Mouse (Mus musculus) liver, embryonic 15.5 days (tissue): Measurements from ENCODE around the gene Lcp2. TPM values are rescaled to one million over a fixed set of nuclear protein-coding genes. Genes with fewer than 3 reads are reported as not detected.

ENCODE experiments used
- ATAC-seq: fragments of 200-750 bp; cut with Nextera tagmentation; 2 replicates; pipeline ENCODE4 v1.8.0; 2017; ENCODE audit warnings: moderate number of reproducible peaks, mild to moderate bottlenecking, moderate library complexity; ENCODE audit not compliant: insufficient read depth
- H3K27ac ChIP-seq: fragments of 300-500 bp; sonication (generic); replicated peaks from 2 replicates; pipeline ENCODE4 v1.5.1; 2015; ENCODE audit warnings: mild to moderate bottlenecking, inconsistent platforms
- H3K27me3 ChIP-seq: fragments of 300-500 bp; sonication (generic); 2 replicates; pipeline ENCODE4 v1.6.1; 2015; ENCODE audit warnings: mild to moderate bottlenecking, inconsistent platforms
- H3K36me3 ChIP-seq: fragments of 300-500 bp; sonication (generic); replicated peaks from 2 replicates; pipeline ENCODE4 v1.6.1; 2015; ENCODE audit warnings: moderate library complexity, mild to moderate bottlenecking, inconsistent platforms
- H3K4me1 ChIP-seq: fragments of 300-500 bp; sonication (generic); replicated peaks from 2 replicates; pipeline ENCODE4 v1.6.1; 2015; ENCODE audit warnings: inconsistent platforms
- H3K4me2 ChIP-seq: fragments of 300-500 bp; sonication (generic); 2 replicates; pipeline ENCODE4 v1.6.1; 2015; ENCODE audit warnings: moderate library complexity, mild to moderate bottlenecking, inconsistent platforms
- H3K4me3 ChIP-seq: fragments of 300-500 bp; sonication (generic); replicated peaks from 2 replicates; pipeline ENCODE4 v1.5.1; 2015; ENCODE audit warnings: mild to moderate bottlenecking, inconsistent platforms
- H3K9ac ChIP-seq: fragments of 300-500 bp; sonication (generic); 2 replicates; pipeline ENCODE4 v1.6.1; 2015; ENCODE audit warnings: moderate library complexity, mild to moderate bottlenecking, inconsistent platforms
- H3K9me3 ChIP-seq: fragments of 300-500 bp; sonication (generic); replicated peaks from 2 replicates; pipeline ENCODE4 v1.6.1; 2016; ENCODE audit warnings: inconsistent platforms
- WGBS: fragments of 180-500 bp; shearing (Covaris S2); methylation state at CpG from one replicate; pipeline ENCODE4 v1.1.7; 2015; ENCODE audit warnings: mixed read lengths; ENCODE audit not compliant: insufficient replicate concordance; 5-methylcytosine and 5-hydroxymethylcytosine counted together
- polyA plus RNA-seq: library from polyadenylated mRNA; unstranded; fragments of >200 nt; fragmentation: Nextera tagmentation; extraction: Ambion mirVana; gene quantifications from 2 replicates; pipeline ENCODE4 v1.2.1, GENCODE M21; 2015

Lcp2 gene
- polyA plus RNA-seq, 1 experiment from 2014 or later, result 8.1 TPM

- H3K4me2 ChIP-seq, result no peak overlapping the region
- no peak overlapping the region for H3K9ac ChIP-seq
- H3K4me3 ChIP-seq, result no peak overlapping the region
- no peaks in the 10 kb centered on the region for H3K27me3 ChIP-seq
- peak overlapping the region; percentile 42; the same call in 1 of the 2 replicates for H3K27ac ChIP-seq
- WGBS, result 48% methylated on average over 4 of the region's 4 CpGs
- H3K9me3 ChIP-seq, result no peaks in the 10 kb centered on the region
- 0 out of 2 replicates have a peak, but pooled peaks have one; percentile 14 for ATAC-seq
- H3K36me3 ChIP-seq, result no peaks in the 10 kb centered on the region
- H3K4me1 ChIP-seq, result peaks cover 14% of the 10 kb centered on the region
These were observed 35.9 kb upstream of the Lcp2 start for GRCm38 (mm10) chr11:34010859-34011172.

- no peak overlapping the region for H3K27ac ChIP-seq
- H3K4me3 ChIP-seq, result no peak overlapping the region
- H3K4me1 ChIP-seq, result peaks cover 14% of the 10 kb centered on the region
- no peak overlapping the region for H3K4me2 ChIP-seq
- H3K9ac ChIP-seq, result no peak overlapping the region
- 44% methylated on average over 6 of the region's 6 CpGs for WGBS
- H3K9me3 ChIP-seq, result no peaks in the 10 kb centered on the region
- ATAC-seq, result no peak
- H3K27me3 ChIP-seq, result no peaks in the 10 kb centered on the region
- no peaks in the 10 kb centered on the region for H3K36me3 ChIP-seq
These were observed 34.6 kb upstream of the Lcp2 start for GRCm38 (mm10) chr11:34012007-34012652.

DNA sequence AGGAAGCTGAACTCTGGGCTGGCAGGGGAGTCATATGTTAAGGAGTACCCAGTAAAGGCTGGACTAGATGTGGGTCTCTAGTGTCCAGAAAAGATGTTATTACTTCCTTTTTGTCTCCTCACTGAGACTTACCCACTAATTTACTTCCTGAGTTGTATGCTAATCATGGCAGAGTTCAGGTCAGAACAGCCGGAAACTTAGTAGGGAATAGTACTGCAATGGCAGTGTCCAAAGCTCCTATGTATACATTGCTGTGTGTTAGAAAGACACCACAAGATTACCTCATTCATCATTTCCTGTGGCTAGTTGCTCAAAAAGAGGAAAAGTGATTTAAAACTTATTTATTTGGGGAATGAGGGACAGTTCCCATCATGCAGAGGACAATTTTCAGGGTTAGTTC, 21.6 kb upstream of the Lcp2 start:
- ATAC-seq, result no peak
- Histone ChIP-seq H3K36me3 (no peaks in the 10 kb centered on the region), H3K4me1 (no peaks in the 10 kb centered on the region), H3K4me3 (no peak overlapping the region), H3K27me3 (no peaks in the 10 kb centered on the region), H3K9ac (no peak overlapping the region), H3K4me2 (no peak overlapping the region), H3K27ac (no peak overlapping the region), H3K9me3 (no peaks in the 10 kb centered on the region)
- WGBS, result 64% methylated on average over 1 of the region's 1 CpGs

- no peak for ATAC-seq
- H3K27me3 ChIP-seq, result no peaks in the 10 kb centered on the region
- H3K36me3 ChIP-seq, result no peaks in the 10 kb centered on the region
- no peak overlapping the region for H3K4me3 ChIP-seq
- H3K4me1 ChIP-seq, result peaks cover 13% of the 10 kb centered on the region; the same call in 1 of the 2 replicates
- H3K9ac ChIP-seq, result no peak overlapping the region
- no peaks in the 10 kb centered on the region for H3K9me3 ChIP-seq
- WGBS, result 57% methylated on average over 5 of the region's 5 CpGs
- H3K4me2 ChIP-seq, result no peak overlapping the region
- H3K27ac ChIP-seq, result no peak overlapping the region
These were observed 17.1 kb upstream of the Lcp2 start for GRCm38 (mm10) chr11:34029658-34030057.

DNA sequence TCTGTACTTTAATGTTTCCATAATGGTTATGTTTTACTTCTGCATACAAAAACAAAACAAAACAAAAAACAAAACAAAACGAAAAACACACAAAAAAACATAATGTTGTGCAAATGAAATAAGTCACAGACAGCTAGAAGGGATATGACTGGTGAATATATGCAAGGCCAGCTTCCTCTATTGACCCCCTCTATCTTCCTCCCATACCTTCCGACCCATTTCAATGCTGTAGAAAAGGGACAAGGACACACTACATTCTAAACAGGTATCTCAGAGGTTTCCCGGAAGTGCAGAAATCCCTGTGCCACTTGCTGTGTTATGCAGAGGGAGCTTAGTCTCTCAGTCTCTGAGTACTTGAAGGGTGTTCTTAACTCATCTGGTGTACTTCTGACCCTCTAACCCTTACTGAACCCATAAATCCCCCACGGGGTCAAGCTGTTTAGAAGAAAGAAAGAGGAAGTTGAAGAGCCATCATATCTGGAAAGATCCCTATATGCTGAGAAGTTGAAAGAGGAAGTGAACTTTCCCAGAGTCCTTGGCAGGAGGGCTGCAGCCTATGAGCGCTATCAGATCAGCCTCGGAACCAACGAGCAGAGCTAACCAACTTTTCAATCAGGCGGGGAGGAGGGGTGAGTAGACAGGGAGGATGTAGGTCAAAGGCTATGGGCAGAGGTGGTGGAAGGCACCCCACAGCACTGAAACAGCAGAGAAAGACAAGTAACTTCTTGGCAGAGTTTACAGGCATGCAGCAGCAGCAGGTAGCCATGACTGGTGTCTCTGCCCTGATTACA, 15.5 kb upstream of the Lcp2 start:
- no peak overlapping the region for H3K27ac ChIP-seq
- ATAC-seq, result peak; percentile 66
- no peaks in the 10 kb centered on the region for H3K27me3 ChIP-seq
- no peak overlapping the region for H3K9ac ChIP-seq
- H3K4me2 ChIP-seq, result peak overlapping the region; percentile 44
- WGBS, result 13% methylated on average over 8 of the region's 8 CpGs
- H3K9me3 ChIP-seq, result no peaks in the 10 kb centered on the region
- no peaks in the 10 kb centered on the region for H3K36me3 ChIP-seq
- no peak overlapping the region for H3K4me3 ChIP-seq
- H3K4me1 ChIP-seq, result peaks cover 13% of the 10 kb centered on the region; the same call in 1 of the 2 replicates

GRCm38 (mm10) chr11:34034008-34034505, 12.7 kb upstream of the Lcp2 start:
- Histone ChIP-seq H3K9me3 (no peaks in the 10 kb centered on the region), H3K36me3 (no peaks in the 10 kb centered on the region), H3K27ac (no peak overlapping the region), H3K9ac (no peak overlapping the region), H3K4me1 (peaks cover 13% of the 10 kb centered on the region; the same call in 1 of the 2 replicates), H3K4me3 (no peak overlapping the region), H3K27me3 (no peaks in the 10 kb centered on the region), H3K4me2 (no peak overlapping the region)
- no peak for ATAC-seq
- WGBS, result 57% methylated on average over 5 of the region's 5 CpGs

GRCm38 (mm10) chr11:34034794-34035193, 11.9 kb upstream of the Lcp2 start:
- Histone ChIP-seq H3K27me3 (no peaks in the 10 kb centered on the region), H3K36me3 (no peaks in the 10 kb centered on the region), H3K27ac (no peak overlapping the region), H3K4me3 (no peak overlapping the region), H3K4me2 (no peak overlapping the region), H3K4me1 (peaks cover 13% of the 10 kb centered on the region; the same call in 1 of the 2 replicates), H3K9me3 (no peaks in the 10 kb centered on the region), H3K9ac (no peak overlapping the region)
- 47% methylated on average over 2 of the region's 2 CpGs for WGBS
- no peak for ATAC-seq

DNA sequence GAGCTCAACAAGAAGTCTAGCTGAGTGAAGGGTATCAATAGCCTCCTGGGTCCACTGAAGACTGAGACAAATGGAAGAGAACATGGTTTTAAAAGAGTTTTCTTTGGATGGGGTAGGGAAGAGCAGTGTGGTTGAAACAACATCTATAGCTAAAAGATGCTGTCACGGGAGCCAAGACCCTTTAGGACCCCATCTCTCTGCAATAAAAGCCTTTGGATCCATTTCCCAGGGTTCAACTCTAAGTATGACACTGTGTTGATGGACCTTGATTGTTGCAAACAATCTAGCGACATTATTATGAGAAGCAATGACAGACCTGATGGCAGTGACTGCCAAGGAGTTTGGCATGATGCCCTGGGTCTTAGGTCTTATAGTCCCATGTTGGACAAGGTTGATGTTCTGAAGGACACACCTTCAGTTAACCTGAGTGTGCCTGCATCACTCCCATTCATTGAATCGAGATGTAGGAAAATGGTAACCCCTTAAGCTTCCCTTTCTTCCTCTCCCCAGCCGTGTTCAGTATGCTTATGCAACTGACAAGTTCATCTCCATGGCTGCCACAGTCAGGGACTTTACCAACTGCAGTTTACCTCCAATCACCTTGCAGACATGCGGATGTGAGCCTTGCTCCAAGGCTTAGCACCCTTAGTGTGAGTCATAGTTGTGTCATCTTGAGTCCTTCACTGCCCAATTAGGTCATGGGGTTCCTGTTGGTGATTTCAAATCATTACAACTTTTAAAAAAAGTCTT, 10.6 kb upstream of the Lcp2 start:
- no peaks in the 10 kb centered on the region for H3K27me3 ChIP-seq
- WGBS, result 64% methylated on average over 5 of the region's 5 CpGs

GRCm38 (mm10) chr11:34040061-34040460, 6.7 kb upstream of the Lcp2 start:
- Histone ChIP-seq H3K9me3 (no peaks in the 10 kb centered on the region), H3K4me1 (no peaks in the 10 kb centered on the region), H3K4me2 (no peak overlapping the region), H3K27me3 (no peaks in the 10 kb centered on the region), H3K27ac (no peak overlapping the region), H3K9ac (no peak overlapping the region), H3K4me3 (no peak overlapping the region), H3K36me3 (no peaks in the 10 kb centered on the region)
- WGBS, result 75% methylated on average over 5 of the region's 5 CpGs
- no peak for ATAC-seq

More for the DNA sequence above, 10.6 kb upstream of the Lcp2 start:
- Histone ChIP-seq H3K9ac (no peak overlapping the region), H3K4me1 (peaks cover 12% of the 10 kb centered on the region; the same call in 1 of the 2 replicates), H3K9me3 (no peaks in the 10 kb centered on the region), H3K36me3 (no peaks in the 10 kb centered on the region), H3K27ac (no peak overlapping the region), H3K4me3 (no peak overlapping the region), H3K4me2 (no peak overlapping the region)
- no peak for ATAC-seq

GRCm38 (mm10) chr11:34042808-34043207, 3.9 kb upstream of the Lcp2 start:
- Histone ChIP-seq H3K9ac (no peak overlapping the region), H3K4me1 (no peaks in the 10 kb centered on the region), H3K4me2 (no peak overlapping the region), H3K27me3 (no peaks in the 10 kb centered on the region), H3K4me3 (no peak overlapping the region), H3K27ac (no peak overlapping the region), H3K36me3 (no peaks in the 10 kb centered on the region), H3K9me3 (no peaks in the 10 kb centered on the region)
- 48% methylated on average over 1 of the region's 1 CpGs for WGBS
- no peak for ATAC-seq

GRCm38 (mm10) chr11:34047542-34047937, 820 bp downstream of the Lcp2 start:
- H3K27me3 ChIP-seq, result no peaks in the 10 kb centered on the region
- no peaks in the 10 kb centered on the region for H3K4me1 ChIP-seq
- WGBS, result 46% methylated on average over 5 of the region's 5 CpGs
- H3K4me2 ChIP-seq, result peak overlapping the region; percentile 13; the same call in 1 of the 2 replicates
- no peak overlapping the region for H3K9ac ChIP-seq
- peak overlapping the region; percentile 16; the same call in 1 of the 2 replicates for H3K27ac ChIP-seq
- no peak for ATAC-seq
- H3K4me3 ChIP-seq, result peak overlapping the region; percentile 28
- H3K36me3 ChIP-seq, result no peaks in the 10 kb centered on the region
- H3K9me3 ChIP-seq, result no peaks in the 10 kb centered on the region
